Mouse (Mus musculus) hindbrain, embryonic 12.5 days (tissue): ENCODE data around the gene Ormdl3. TPM values are rescaled to one million over a fixed set of nuclear protein-coding genes. Genes with fewer than 3 reads are reported as not detected.

Source experiments
- ATAC-seq: fragments of 200-750 bp; cut with Nextera tagmentation; 2 replicates; pipeline ENCODE4 v1.8.0; 2017; ENCODE audit warnings: moderate TSS enrichment; ENCODE audit not compliant: low FRiP score
- H3K27ac ChIP-seq: fragments of 300-500 bp; sonication (generic); 2 replicates; pipeline ENCODE4 v1.5.1; 2016; ENCODE audit warnings: mild to moderate bottlenecking
- H3K27me3 ChIP-seq: fragments of 300-500 bp; sonication (generic); 2 replicates; pipeline ENCODE4 v1.6.1; 2016; ENCODE audit warnings: mild to moderate bottlenecking
- H3K36me3 ChIP-seq: fragments of 300-500 bp; sonication (generic); 2 replicates; pipeline ENCODE4 v1.6.1; 2016; ENCODE audit warnings: mild to moderate bottlenecking
- H3K4me1 ChIP-seq: fragments of 300-500 bp; sonication (generic); 2 replicates; pipeline ENCODE4 v1.6.1; 2016
- H3K4me2 ChIP-seq: fragments of 300-500 bp; sonication (generic); replicated peaks from 2 replicates; pipeline ENCODE4 v1.6.1; 2016; ENCODE audit warnings: mild to moderate bottlenecking
- H3K4me3 ChIP-seq: fragments of 300-500 bp; sonication (generic); 2 replicates; pipeline ENCODE4 v1.5.1; 2016; ENCODE audit warnings: mild to moderate bottlenecking
- H3K9ac ChIP-seq: fragments of 300-500 bp; sonication (generic); 2 replicates; pipeline ENCODE4 v1.6.1; 2016; ENCODE audit warnings: mild to moderate bottlenecking, moderate library complexity
- H3K9me3 ChIP-seq: fragments of 300-500 bp; sonication (generic); replicated peaks from 2 replicates; pipeline ENCODE4 v1.6.1; 2016; ENCODE audit warnings: mild to moderate bottlenecking
- WGBS: fragments of 180-500 bp; shearing (Covaris S2); methylation state at CpG from one replicate; pipeline ENCODE4 v1.1.7; 2016; 5-methylcytosine and 5-hydroxymethylcytosine counted together
- polyA plus RNA-seq: library from polyadenylated mRNA; unstranded; fragments of >200 nt; fragmentation: Nextera tagmentation; extraction: Ambion mirVana; gene quantifications from 2 replicates; pipeline ENCODE4 v1.2.1, GENCODE M21; 2016

Ormdl3 gene
- polyA plus RNA-seq, 1 experiment from 2014 or later = 69.8 TPM

- no peak overlapping the region for H3K27ac ChIP-seq
- no peaks in the 10 kb centered on the region for H3K4me1 ChIP-seq
- no peaks in the 10 kb centered on the region for H3K9me3 ChIP-seq
- H3K9ac ChIP-seq = no peak overlapping the region
- H3K36me3 ChIP-seq = no peaks in the 10 kb centered on the region
- H3K27me3 ChIP-seq = no peaks in the 10 kb centered on the region
- no peak overlapping the region for H3K4me3 ChIP-seq
- no peak overlapping the region for H3K4me2 ChIP-seq
- ATAC-seq = no peak
- 85% methylated on average over 8 of the region's 8 CpGs for WGBS
Measured at GRCm38 (mm10) chr11:98568326-98568725, 18.8 kb downstream of the Ormdl3 start.

- Histone ChIP-seq H3K9me3 (no peaks in the 10 kb centered on the region), H3K9ac (no peak overlapping the region), H3K27me3 (no peaks in the 10 kb centered on the region), H3K36me3 (no peaks in the 10 kb centered on the region), H3K27ac (no peak overlapping the region), H3K4me3 (no peak overlapping the region), H3K4me1 (no peaks in the 10 kb centered on the region; the same call in 1 of the 2 replicates), H3K4me2 (no peak overlapping the region)
- WGBS = 76% methylated on average over 13 of the region's 13 CpGs
- no peak for ATAC-seq
Measured at GRCm38 (mm10) chr11:98563921-98564414, 23.2 kb downstream of the Ormdl3 start.

GRCm38 (mm10) chr11:98563025-98563424 is 24.1 kb downstream of the Ormdl3 start:
- H3K9me3 ChIP-seq = no peaks in the 10 kb centered on the region
- WGBS = 81% methylated on average over 3 of the region's 3 CpGs
- no peak for ATAC-seq

GRCm38 (mm10) chr11:98560942-98561341 is 26.2 kb downstream of the Ormdl3 start:
- Histone ChIP-seq H3K36me3 (no peaks in the 10 kb centered on the region), H3K4me1 (no peaks in the 10 kb centered on the region; the same call in 1 of the 2 replicates), H3K27ac (no peak overlapping the region), H3K9me3 (no peaks in the 10 kb centered on the region), H3K9ac (no peak overlapping the region), H3K4me2 (no peak overlapping the region), H3K4me3 (no peak overlapping the region), H3K27me3 (no peaks in the 10 kb centered on the region)
- no peak for ATAC-seq
- WGBS = 39% methylated on average over 7 of the region's 7 CpGs

More at GRCm38 (mm10) chr11:98563025-98563424, 24.1 kb downstream of the Ormdl3 start:
- Histone ChIP-seq H3K9ac (no peak overlapping the region), H3K27me3 (no peaks in the 10 kb centered on the region), H3K4me1 (no peaks in the 10 kb centered on the region; the same call in 1 of the 2 replicates), H3K4me2 (no peak overlapping the region), H3K4me3 (no peak overlapping the region), H3K36me3 (no peaks in the 10 kb centered on the region), H3K27ac (no peak overlapping the region)

GRCm38 (mm10) chr11:98555124-98555700 is 32.0 kb downstream of the Ormdl3 start:
- no peak overlapping the region for H3K27ac ChIP-seq
- no peaks in the 10 kb centered on the region for H3K9me3 ChIP-seq
- H3K4me1 ChIP-seq = no peaks in the 10 kb centered on the region
- ATAC-seq = no peak
- WGBS = 67% methylated on average over 12 of the region's 12 CpGs
- H3K27me3 ChIP-seq = peaks cover 3% of the 10 kb centered on the region
- no peak overlapping the region for H3K4me2 ChIP-seq
- H3K36me3 ChIP-seq = no peaks in the 10 kb centered on the region
- H3K9ac ChIP-seq = no peak overlapping the region
- no peak overlapping the region for H3K4me3 ChIP-seq

GRCm38 (mm10) chr11:98553966-98554365 is 33.2 kb downstream of the Ormdl3 start:
- no peak for ATAC-seq

GRCm38 (mm10) chr11:98550975-98551828 is 36.0 kb downstream of the Ormdl3 start, which contains the start of gene Zpbp2:
Gene Zpbp2 (plus strand): TSS chr11:98551097.
- peaks cover 42% of the 10 kb centered on the region for H3K27me3 ChIP-seq
- peak within 1 kb of the TSS; percentile 65 for H3K4me2 ChIP-seq
- under 1% methylated on average over 50 of the region's 51 CpGs for WGBS
- H3K4me3 ChIP-seq = peak within 1 kb of the TSS; percentile 71
- H3K27ac ChIP-seq = peak within 1 kb of the TSS; percentile 86
- no peaks in the 10 kb centered on the region for H3K9me3 ChIP-seq
- peak; percentile 98 for ATAC-seq
- H3K9ac ChIP-seq = peak within 1 kb of the TSS; percentile 71
- no peaks in the 10 kb centered on the region for H3K4me1 ChIP-seq
- H3K36me3 ChIP-seq = no peaks in the 10 kb centered on the region

More at GRCm38 (mm10) chr11:98553966-98554365, 33.2 kb downstream of the Ormdl3 start:
- Histone ChIP-seq H3K27me3 (peaks cover 15% of the 10 kb centered on the region), H3K36me3 (no peaks in the 10 kb centered on the region), H3K4me1 (no peaks in the 10 kb centered on the region), H3K27ac (no peak overlapping the region), H3K4me2 (no peak overlapping the region), H3K9me3 (no peaks in the 10 kb centered on the region), H3K4me3 (no peak overlapping the region), H3K9ac (no peak overlapping the region)
- WGBS = 90% methylated on average over 4 of the region's 4 CpGs

- peaks cover 50% of the 10 kb centered on the region for H3K27me3 ChIP-seq
- H3K4me2 ChIP-seq = peak overlapping the region; percentile 65
- peak overlapping the region; percentile 71 for H3K4me3 ChIP-seq
- no peaks in the 10 kb centered on the region for H3K9me3 ChIP-seq
- no peak for ATAC-seq
- H3K9ac ChIP-seq = peak overlapping the region; percentile 71; the same call in 1 of the 2 replicates
- no peak overlapping the region for H3K27ac ChIP-seq
- no peaks in the 10 kb centered on the region for H3K36me3 ChIP-seq
- H3K4me1 ChIP-seq = peaks cover 6% of the 10 kb centered on the region
- WGBS = 20% methylated on average over 20 of the region's 20 CpGs
Measured at GRCm38 (mm10) chr11:98550311-98550974, 36.7 kb downstream of the Ormdl3 start.

GRCm38 (mm10) chr11:98549363-98549762 is 37.8 kb downstream of the Ormdl3 start:
- Histone ChIP-seq H3K9ac (no peak overlapping the region), H3K27ac (no peak overlapping the region), H3K36me3 (no peaks in the 10 kb centered on the region), H3K4me1 (peaks cover 9% of the 10 kb centered on the region), H3K9me3 (no peaks in the 10 kb centered on the region), H3K27me3 (peaks cover 58% of the 10 kb centered on the region), H3K4me3 (no peak overlapping the region), H3K4me2 (no peak overlapping the region)
- WGBS = 70% methylated on average over 4 of the region's 4 CpGs
- ATAC-seq = no peak

GRCm38 (mm10) chr11:98547308-98547693 is 39.9 kb downstream of the Ormdl3 start:
- 62% methylated on average over 3 of the region's 3 CpGs for WGBS
- ATAC-seq = no peak

GRCm38 (mm10) chr11:98546529-98547307 is 40.5 kb downstream of the Ormdl3 start:
- ATAC-seq = no peak
- WGBS = 41% methylated on average over 12 of the region's 12 CpGs
- no peaks in the 10 kb centered on the region for H3K9me3 ChIP-seq
- peaks cover 80% of the 10 kb centered on the region for H3K27me3 ChIP-seq
- H3K4me3 ChIP-seq = no peak overlapping the region
- no peak overlapping the region for H3K4me2 ChIP-seq
- H3K4me1 ChIP-seq = peaks cover 9% of the 10 kb centered on the region
- H3K27ac ChIP-seq = no peak overlapping the region
- no peak overlapping the region for H3K9ac ChIP-seq
- H3K36me3 ChIP-seq = no peaks in the 10 kb centered on the region

More at GRCm38 (mm10) chr11:98547308-98547693, 39.9 kb downstream of the Ormdl3 start:
- Histone ChIP-seq H3K4me2 (no peak overlapping the region), H3K36me3 (no peaks in the 10 kb centered on the region), H3K4me3 (no peak overlapping the region), H3K27me3 (peaks cover 74% of the 10 kb centered on the region), H3K9ac (no peak overlapping the region), H3K9me3 (no peaks in the 10 kb centered on the region), H3K27ac (no peak overlapping the region), H3K4me1 (peaks cover 9% of the 10 kb centered on the region)
